Mouse (Mus musculus): ENCODE measurements around the gene B3galnt1.

DNA sequence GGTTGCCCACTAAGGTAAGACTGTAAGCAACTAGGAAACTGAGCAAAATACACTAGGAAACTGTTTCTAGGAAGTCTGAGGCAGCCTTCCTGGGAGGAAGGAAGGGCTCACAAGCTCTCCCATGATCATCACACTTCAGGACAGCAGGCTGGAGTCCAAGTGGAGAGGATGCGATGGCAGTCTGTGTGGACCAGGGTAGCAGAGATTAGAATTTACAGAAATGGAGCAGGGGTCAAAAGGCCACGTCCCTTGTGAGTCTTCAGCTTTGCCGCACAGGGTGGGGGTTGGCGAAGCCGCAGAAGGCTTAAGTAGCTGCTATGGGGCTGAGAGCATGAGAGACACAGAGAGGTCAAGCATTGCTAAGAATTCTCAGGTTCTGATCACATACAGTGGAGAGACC, 37.1 kb downstream of the B3galnt1 start:
- TF ChIP-seq MEF2A (IDR thresholded peaks at IDR 0.05; ENCODE audit: borderline replicate concordance, low read depth, low read length) (no peak), ZC3H11A (IDR thresholded peaks at IDR 0.05; ENCODE audit: low read depth, low read length) (no peak), ETS1 (conservative IDR thresholded peaks at IDR 0.05; ENCODE audit: low read depth, low read length) (no peak), JUN (IDR thresholded peaks at IDR 0.05; ENCODE audit: insufficient read depth, low read depth, low read length) (no peak), PAX5 (IDR thresholded peaks at IDR 0.05; ENCODE audit: low read length) (no peak), CTCF (conservative IDR thresholded peaks at IDR 0.05 in 1 of 2, IDR thresholded peaks at IDR 0.05 in 1 of 2; ENCODE audit: low read depth in 2 of 2, low read length in 2 of 2) (no peak), SMC3 (IDR thresholded peaks at IDR 0.05; ENCODE audit: low read depth, low read length) (no peak), POLR2A (IDR thresholded peaks at IDR 0.05; ENCODE audit: low read depth, low read length) (no peak), MAFK (IDR thresholded peaks at IDR 0.05; ENCODE audit: insufficient replicate concordance, low read length) (no peak), EP300 (IDR thresholded peaks at IDR 0.05; ENCODE audit: low read length) (no peak), TCF12 (IDR thresholded peaks at IDR 0.05; ENCODE audit: low read depth, low read length) (no peak), RCOR1 (conservative IDR thresholded peaks at IDR 0.05; ENCODE audit: low read depth, low read length) (no peak), TBP (conservative IDR thresholded peaks at IDR 0.05; ENCODE audit: low read depth, low read length) (no peak)
